Mouse (Mus musculus): ENCODE data around the gene Eng.

GRCm38 (mm10) chr2:32628729-32629128, 17.7 kb upstream of the Eng start:
- TF ChIP-seq CTCF (IDR thresholded peaks at IDR 0.05; ENCODE audit: borderline replicate concordance, extremely low read depth, insufficient read depth, insufficient read length): no peak
- TF ChIP-seq POLR2A (IDR thresholded peaks at IDR 0.05; ENCODE audit: borderline replicate concordance, extremely low read depth, insufficient read depth, insufficient read length, poor library complexity, severe bottlenecking): no peak

Data from brain, embryonic 14.5 days (tissue).